Mouse (Mus musculus) A20 (cell line): ENCODE measurements at regions not wholly inside any gene's neighbourhood (a gene's known extent, or its start where the extent isn't known, plus 50 kb on each side); places are given as distances from the start of the nearest gene placed in this dataset.
A peak's percentile ranks its signal among the peaks of the same experiment; 100 is the strongest.
"Not testable (repeated sequence)": the region's sequence is repeated elsewhere in the genome, so short reads cannot be mapped to it uniquely, and the experiment has no call there.

ENCODE experiments used
- DNase-seq: peaks from one replicate; pipeline ENCODE4 v3.0.0-alpha.2; 2011; ENCODE audit warnings: low read depth, low spot score

DNA sequence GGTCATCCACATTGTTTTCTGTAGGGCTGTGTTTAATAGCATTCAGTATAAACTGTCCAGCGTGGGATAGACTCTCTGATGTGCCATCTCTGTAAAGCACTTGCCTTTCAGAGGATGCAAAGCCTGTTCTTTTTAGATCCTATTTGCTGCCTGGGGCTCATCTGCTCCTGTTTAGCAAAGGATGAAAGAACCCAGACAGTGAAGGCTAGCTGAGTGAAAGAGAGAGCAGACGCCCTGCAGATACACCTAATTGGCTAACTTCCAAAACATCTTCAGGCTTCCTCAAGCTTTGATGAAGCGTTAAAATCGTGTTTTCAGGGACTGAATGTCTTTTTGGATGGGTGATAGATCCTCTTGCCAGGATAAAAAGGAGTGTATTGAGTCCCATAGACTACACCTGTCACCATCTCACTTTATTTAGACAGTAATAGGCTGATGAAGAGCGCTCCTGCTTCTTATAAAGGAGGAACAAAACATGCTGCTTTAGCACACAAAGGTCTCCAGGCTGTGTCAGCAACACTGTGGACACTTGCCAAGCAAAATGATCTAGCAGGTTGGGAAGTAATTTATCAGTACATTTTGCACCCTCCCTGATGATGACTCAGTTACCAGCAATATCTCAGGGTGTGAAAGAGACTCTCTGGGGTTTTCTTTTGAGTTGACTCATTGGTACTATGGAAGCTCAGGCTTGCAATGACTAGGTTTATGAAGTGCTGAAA, 4717.3 kb downstream of the 9330182O14Rik start:
- no peak for DNase-seq

GRCm38 (mm10) chr15:44857080-44857479, 4722.9 kb downstream of the 9330182O14Rik start:
- DNase-seq: no peak

DNA sequence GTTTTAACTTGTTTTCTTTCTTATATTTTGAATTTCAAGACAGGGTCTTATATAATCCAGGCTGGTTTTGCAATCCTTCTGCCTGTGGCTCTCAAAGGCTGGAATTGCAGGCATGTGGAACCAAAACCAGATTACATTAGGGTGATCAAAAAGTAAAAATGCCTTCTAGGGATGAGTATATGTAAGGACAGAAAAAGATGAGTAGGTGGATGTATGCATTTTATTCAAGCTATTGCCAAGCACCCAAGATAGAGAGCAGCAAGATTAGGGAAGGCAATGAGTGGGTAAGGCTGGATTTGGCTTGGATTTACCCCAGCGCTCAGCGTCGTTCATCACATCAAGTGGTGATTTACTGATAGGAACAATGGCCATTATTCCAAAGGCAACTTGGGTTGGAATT, 4725.2 kb downstream of the 9330182O14Rik start:
- no peak for DNase-seq

- no peak for DNase-seq
Measured at GRCm38 (mm10) chr15:44860204-44860806, 4726.1 kb downstream of the 9330182O14Rik start.

DNA sequence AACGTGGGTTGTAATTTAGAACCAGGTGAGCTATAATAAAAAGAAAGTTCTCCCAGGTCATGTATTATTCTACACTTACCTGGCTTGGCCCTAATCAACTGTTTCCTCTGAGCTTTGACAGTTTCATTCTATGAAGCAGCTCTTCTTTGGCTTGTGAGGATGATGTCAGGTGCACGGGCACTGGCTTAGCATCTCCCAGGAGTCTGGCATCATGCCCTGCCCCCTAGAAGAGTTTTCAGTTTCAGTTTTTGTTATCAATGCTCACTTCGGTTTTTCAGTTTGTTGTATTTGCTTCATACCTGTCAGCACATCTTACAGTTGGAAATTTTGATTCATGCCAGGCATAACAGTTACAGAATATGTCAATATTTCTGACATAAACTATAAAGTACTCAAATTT, 4734.4 kb downstream of the 9330182O14Rik start:
- peak; percentile 54 for DNase-seq

GRCm38 (mm10) chr15:44869023-44869422, 4734.9 kb downstream of the 9330182O14Rik start:
- DNase-seq: peak; percentile 41

DNA sequence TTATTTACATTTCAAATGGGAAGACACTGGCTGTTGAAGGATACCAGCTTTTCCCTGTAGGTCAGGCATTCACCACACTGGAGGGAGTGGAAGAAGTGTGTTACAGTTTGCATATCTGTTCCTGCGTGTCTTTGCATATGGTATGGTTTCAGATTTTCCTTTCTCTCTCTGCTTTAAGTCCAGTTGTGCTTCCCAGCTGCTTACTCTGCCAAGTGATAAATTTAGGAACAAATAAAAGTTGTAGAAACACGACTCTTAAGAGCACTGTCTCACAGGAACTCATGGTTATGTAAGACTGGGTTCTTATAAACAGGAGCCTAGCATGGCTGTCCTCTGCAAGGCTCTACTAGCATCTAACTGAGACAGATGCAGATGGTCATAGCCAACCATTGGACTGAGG, 4735.5 kb downstream of the 9330182O14Rik start:
- DNase-seq: peak; percentile 8

DNA sequence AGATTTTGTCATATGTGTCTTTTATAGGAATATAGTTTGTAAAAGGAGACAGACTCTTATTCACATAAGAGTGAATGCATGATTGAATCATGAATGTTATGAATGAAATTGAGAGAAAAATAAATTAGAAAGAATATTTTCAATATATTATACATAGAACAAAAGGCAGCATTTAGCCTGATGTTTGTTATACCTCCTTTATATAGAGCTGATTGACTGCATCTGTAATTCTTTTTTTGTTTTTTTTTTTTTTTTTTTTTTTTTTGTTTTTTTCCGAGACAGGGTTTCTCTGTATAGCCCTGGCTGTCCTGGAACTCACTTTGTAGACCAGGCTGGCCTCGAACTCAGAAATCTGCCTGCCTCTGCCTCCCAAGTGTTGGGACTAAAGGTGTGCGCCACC, 4736.8 kb downstream of the 9330182O14Rik start:
- not testable (repeated sequence) for DNase-seq

DNA sequence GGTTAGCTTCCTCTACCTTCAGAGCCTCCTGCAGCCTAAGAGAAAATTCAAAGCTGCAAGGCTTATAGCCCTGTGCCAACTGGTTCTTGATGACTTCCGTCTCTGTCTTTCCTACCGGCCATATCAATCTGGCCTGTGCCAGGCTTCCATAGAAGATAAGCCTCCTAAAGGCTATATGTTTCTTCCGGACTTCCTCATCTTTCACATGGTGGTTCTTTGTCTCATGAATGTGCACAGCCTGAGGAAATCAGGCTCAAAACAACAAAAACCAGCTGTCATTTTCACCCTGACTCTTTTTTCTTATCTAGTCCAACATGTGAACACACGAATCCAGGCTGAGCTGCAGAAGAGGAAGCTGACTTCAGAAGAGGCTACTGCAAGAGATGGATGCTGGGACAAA, 4748.1 kb downstream of the 9330182O14Rik start:
- DNase-seq: no peak

DNA sequence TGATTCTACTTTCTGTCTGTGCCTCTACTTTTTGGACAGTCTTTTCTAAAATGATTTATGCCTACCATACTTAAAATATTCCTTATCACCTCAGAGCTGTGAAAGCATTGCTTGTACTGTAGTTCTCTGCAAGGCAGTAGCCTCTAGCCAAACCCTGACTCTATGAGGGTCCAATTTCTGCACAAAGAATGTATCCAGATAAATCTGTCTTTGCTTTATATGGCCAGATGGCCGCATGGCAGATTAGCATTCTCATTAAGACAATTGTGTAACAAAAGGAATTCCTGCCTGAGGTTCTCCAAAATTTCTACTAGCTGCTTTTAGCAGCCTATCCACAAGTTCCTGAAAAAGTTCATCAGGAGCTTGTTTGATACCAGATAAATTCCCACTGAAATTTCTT, 4757.4 kb downstream of the 9330182O14Rik start:
- DNase-seq: no peak

GRCm38 (mm10) chr15:44896220-44896619, 4762.1 kb downstream of the 9330182O14Rik start:
- DNase-seq: no peak

DNA sequence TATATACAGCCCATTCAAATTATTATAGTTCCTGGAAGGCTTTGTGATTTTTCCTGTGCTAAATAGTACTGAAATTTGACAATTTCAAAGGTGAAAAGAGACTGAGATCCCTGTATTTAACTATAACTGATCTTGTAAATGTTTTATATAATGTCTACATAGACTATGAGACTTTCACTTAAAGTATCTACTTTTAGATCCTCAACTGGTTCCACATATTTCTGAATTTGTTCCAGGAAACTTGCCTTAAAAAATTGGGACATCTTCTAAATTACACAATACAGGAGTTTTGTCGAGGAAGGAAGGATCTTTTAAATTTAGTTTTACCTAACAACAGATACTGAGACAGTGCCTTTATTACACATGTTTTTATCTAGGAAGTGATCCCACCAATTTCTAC, 4763.4 kb downstream of the 9330182O14Rik start:
- DNase-seq: no peak

GRCm38 (mm10) chr15:44907133-44907532, 4773.0 kb downstream of the 9330182O14Rik start:
- DNase-seq: no peak

DNA sequence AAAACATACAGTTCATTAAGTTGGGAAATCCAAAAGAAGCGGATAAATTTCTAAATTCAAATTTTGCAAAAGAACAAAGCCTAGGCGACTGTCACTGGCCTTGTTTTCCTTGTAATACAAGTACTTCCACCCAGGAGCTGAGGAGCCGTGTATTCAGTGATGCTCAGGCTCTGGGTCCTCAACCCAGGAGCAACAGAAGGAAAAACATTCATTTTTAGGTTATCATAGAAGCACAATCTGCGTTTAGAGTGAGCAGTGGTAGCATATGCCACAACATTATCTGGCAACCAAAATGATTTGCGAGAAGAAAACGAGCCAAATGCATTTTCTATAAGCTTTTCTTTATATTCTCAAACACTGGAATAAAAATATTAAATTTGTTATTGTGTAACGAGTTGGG, 4779.3 kb downstream of the 9330182O14Rik start:
- DNase-seq: no peak

- DNase-seq: no peak
Measured at GRCm38 (mm10) chr15:44915005-44915404, 4780.8 kb downstream of the 9330182O14Rik start.

- no peak for DNase-seq
Measured at GRCm38 (mm10) chr15:44916479-44916878, 4782.3 kb downstream of the 9330182O14Rik start.

GRCm38 (mm10) chr15:44924686-44925085, 4790.5 kb downstream of the 9330182O14Rik start:
- DNase-seq: no peak

GRCm38 (mm10) chr15:44927058-44927457, 4792.9 kb downstream of the 9330182O14Rik start:
- DNase-seq: no peak

GRCm38 (mm10) chr15:44948626-44949025, 4814.5 kb downstream of the 9330182O14Rik start:
- DNase-seq: no peak

DNA sequence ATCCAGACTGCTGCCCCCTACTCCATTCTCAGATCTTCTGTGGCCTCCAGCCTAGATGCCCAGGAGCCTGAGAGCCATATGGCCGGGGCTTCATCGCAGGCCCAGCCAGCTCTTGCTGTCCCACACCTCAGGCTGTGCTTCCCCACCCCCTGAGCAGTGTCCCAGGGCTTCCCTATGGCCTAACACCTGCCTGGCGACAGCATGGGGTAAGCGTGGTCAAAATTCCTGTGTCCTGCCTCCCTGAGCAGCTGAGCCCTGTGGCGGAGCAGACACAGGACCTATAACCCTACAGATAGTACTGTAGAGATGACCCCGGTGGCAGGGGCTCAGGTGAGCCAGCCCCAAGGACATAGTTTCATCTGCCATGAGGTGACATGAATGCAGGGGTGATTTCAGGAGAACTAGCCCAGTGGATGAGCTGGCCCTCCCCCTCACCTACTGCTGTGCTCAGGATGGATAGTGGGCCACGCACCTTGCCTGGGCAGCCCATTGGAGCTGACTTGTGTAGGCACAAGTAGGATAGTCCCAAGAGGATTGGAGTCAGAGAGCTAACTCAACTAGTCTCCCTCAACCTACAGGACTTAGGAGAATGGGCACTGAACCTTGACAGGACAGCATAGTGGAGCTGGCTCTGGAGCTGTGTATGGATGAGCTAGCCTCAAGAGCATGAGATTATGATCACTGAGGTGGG, 4816.9 kb downstream of the 9330182O14Rik start:
- DNase-seq: no peak
